In the genomic region with DNA sequence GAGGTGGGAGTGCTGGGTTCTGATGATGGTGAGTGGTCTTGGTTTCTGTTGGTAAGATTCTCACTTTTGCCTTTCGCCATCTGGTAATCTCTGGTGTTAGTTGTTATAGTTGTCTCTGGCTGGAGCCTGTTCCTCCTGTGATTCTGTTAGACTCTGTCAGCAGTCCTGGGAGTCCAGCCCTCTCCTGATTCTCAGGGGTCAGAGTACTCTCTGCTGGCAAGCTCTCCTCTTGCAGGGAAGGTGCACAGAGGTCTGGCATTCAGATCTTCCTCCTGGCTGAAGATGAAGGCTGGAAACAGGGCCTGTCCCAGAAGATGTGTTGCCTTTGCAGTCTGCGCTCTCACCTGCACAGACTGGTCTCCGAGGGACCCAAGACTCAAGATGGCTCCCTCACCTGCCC, we compare ENCODE assay signal across 7 mouse cellular contexts. TPM values are rescaled to one million over a fixed set of nuclear protein-coding genes. Genes with fewer than 3 reads are reported as not detected.
"Had no signal": no experiment of that assay in that cellular context is flagged by ENCODE, and none has a peak within 500 bp of the region (broad histone marks: within the 10 kb centered on the region; RNA-seq: fewer than 3 reads in every experiment).

No protein-coding gene starts in this region.

RNA-seq across cellular contexts. Expression of gene Ghsr, which starts 29.8 kb away (rescaled TPM):
- polyA plus RNA-seq: small intestine, adult 2 months; spleen, adult 2 months; stomach, embryonic 14.5 days; stomach, embryonic 16.5 days; stomach, postnatal 0 days; testis, adult 2 months; urinary bladder, adult 2 months had no signal
